In the genomic region with DNA sequence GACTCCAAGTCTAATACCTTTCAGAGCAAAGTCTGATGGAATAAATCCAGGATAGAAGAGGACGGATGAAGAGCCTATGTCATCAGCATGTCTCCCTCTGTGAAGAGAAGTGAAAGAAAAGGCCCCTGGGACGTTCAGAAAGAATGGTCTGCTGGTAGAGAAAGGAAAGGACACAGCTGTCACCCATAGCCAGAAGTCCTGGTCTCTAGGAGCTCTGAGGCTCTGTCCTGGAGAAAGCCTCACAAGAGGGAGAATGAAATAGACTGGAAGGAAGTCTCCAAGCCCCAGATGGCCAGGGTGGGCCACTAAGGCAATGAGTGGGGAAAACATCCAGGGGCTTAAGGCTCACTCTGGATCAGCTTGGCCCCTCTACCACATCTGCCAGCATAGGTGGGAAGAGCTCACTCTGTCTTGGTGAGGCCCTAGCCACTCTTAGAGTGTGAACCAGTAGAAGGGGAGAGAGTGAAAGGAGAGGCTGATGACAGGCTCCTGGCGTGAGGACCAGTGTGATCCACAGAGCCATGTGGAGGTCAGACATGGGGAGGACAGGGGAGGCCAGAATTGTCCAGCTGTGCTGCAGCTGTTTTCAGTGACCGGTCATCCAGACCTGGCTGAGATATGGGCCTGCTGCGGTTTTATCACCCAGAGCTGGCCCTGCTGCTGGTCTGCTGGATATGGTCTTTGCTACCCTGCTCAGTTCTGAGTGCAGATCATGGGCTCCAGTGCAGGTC, we compare ENCODE assay signal across 14 mouse cellular contexts.
DNase-seq lines count a peak whose midpoint lies in the region; ATAC-seq and TF ChIP-seq lines count a peak whose summit lies in the region.
"Had no signal": no experiment of that assay in that cellular context is flagged by ENCODE, and none has a peak within 500 bp of the region (broad histone marks: within the 10 kb centered on the region; RNA-seq: fewer than 3 reads in every experiment).

No protein-coding gene starts in this region.

- no peak for TF ChIP-seq CTCF in lung, postnatal 0 days (IDR thresholded peaks at IDR 0.05)

- no peak overlapping the region for H3K4me3 ChIP-seq in heart, embryonic 16.5 days (ENCODE audit: low read length)
- no peak overlapping the region for H3K4me3 ChIP-seq in lung, postnatal 0 days (ENCODE audit: low read depth, low read length)
- H3K4me3 ChIP-seq in forebrain, embryonic 13.5 days, result no peak overlapping the region
- H3K4me3 ChIP-seq: embryonic facial prominence, embryonic 13.5 days; forebrain, embryonic 15.5 days; hindbrain, embryonic 10.5 days; limb, embryonic 13.5 days had no signal

- H3K4me1 ChIP-seq in heart, embryonic 16.5 days (ENCODE audit: control insufficient read depth, insufficient read depth, low read length), result no peaks in the 10 kb centered on the region
- H3K4me1 ChIP-seq in lung, postnatal 0 days (ENCODE audit: insufficient read depth, low read depth, low read length), result peaks cover 2% of the 10 kb centered on the region; the same call in 1 of the 2 replicates
- no peaks in the 10 kb centered on the region; the same call in 1 of the 2 replicates for H3K4me1 ChIP-seq in forebrain, embryonic 13.5 days

- peak; percentile 65 for ATAC-seq in heart, embryonic 16.5 days (replicated peaks; ENCODE audit: extremely low read depth, insufficient read depth, low FRiP score)
- peak; percentile 77 for ATAC-seq in lung, postnatal 0 days
- ATAC-seq in forebrain, embryonic 13.5 days, result no peak
- ATAC-seq: forebrain, embryonic 15.5 days had no signal

- TF ChIP-seq EP300 in lung, postnatal 0 days (IDR thresholded peaks at IDR 0.05), result peak; percentile 73

- peak; percentile 5 for DNase-seq in kidney, adult 9 months
- no peak for DNase-seq in kidney, adult 8-10 months
- peak; percentile 37 for DNase-seq in NIH3T3 (ENCODE audit: low read depth)
- peak; percentile 82 for DNase-seq in lung, postnatal 0 days (ENCODE audit: low spot score)
- no peak for DNase-seq in cerebellum, postnatal 36 days
- no peak for DNase-seq in right cerebral cortex, adult 18-20 months
- DNase-seq: cerebellum, postnatal 10 days; layer of hippocampus, postnatal 36 days had no signal

- H3K27ac ChIP-seq in heart, embryonic 16.5 days (ENCODE audit: low read length), result no peak overlapping the region
- H3K27ac ChIP-seq in lung, postnatal 0 days (ENCODE audit: low read length), result no peak overlapping the region
- no peak overlapping the region for H3K27ac ChIP-seq in forebrain, embryonic 13.5 days
- H3K27ac ChIP-seq: embryonic facial prominence, embryonic 13.5 days; forebrain, embryonic 15.5 days; hindbrain, embryonic 10.5 days; limb, embryonic 13.5 days had no signal

- H3K9ac ChIP-seq in heart, embryonic 16.5 days (ENCODE audit: low read length), result no peak overlapping the region
- no peak overlapping the region for H3K9ac ChIP-seq in lung, postnatal 0 days (replicated peaks; ENCODE audit: low read depth)
- no peak overlapping the region for H3K9ac ChIP-seq in forebrain, embryonic 13.5 days
- H3K9ac ChIP-seq: embryonic facial prominence, embryonic 13.5 days; forebrain, embryonic 15.5 days; limb, embryonic 13.5 days had no signal

- no peaks in the 10 kb centered on the region for H3K36me3 ChIP-seq in heart, embryonic 16.5 days (ENCODE audit: control insufficient read depth, insufficient read depth)
- H3K36me3 ChIP-seq in lung, postnatal 0 days (ENCODE audit: insufficient read depth, low read length), result no peaks in the 10 kb centered on the region
- H3K36me3 ChIP-seq in forebrain, embryonic 13.5 days (ENCODE audit: poor library complexity, severe bottlenecking), result no peaks in the 10 kb centered on the region
- H3K36me3 ChIP-seq: embryonic facial prominence, embryonic 13.5 days; forebrain, embryonic 15.5 days; hindbrain, embryonic 10.5 days; limb, embryonic 13.5 days had no signal

- 52% methylated on average over 5 of the region's 5 CpGs for WGBS in heart, embryonic 16.5 days
- WGBS in lung, postnatal 0 days, result 53% methylated on average over 5 of the region's 5 CpGs
- 86% methylated on average over 5 of the region's 5 CpGs for WGBS in forebrain, embryonic 13.5 days

- H3K9me3 ChIP-seq in heart, embryonic 16.5 days (replicated peaks; ENCODE audit: control insufficient read depth, low read length), result no peaks in the 10 kb centered on the region
- no peaks in the 10 kb centered on the region for H3K9me3 ChIP-seq in lung, postnatal 0 days (ENCODE audit: low read length)
- H3K9me3 ChIP-seq in forebrain, embryonic 13.5 days (replicated peaks), result no peaks in the 10 kb centered on the region
- H3K9me3 ChIP-seq: embryonic facial prominence, embryonic 13.5 days; forebrain, embryonic 15.5 days; hindbrain, embryonic 10.5 days; limb, embryonic 13.5 days had no signal

- H3K4me2 ChIP-seq in heart, embryonic 16.5 days (ENCODE audit: low read depth, low read length), result no peak overlapping the region
- no peak overlapping the region for H3K4me2 ChIP-seq in lung, postnatal 0 days (replicated peaks; ENCODE audit: low read depth, low read length)
- no peak overlapping the region for H3K4me2 ChIP-seq in forebrain, embryonic 13.5 days
- H3K4me2 ChIP-seq: embryonic facial prominence, embryonic 13.5 days; forebrain, embryonic 15.5 days; limb, embryonic 13.5 days had no signal

- peaks cover 16% of the 10 kb centered on the region for H3K27me3 ChIP-seq in heart, embryonic 16.5 days (ENCODE audit: control insufficient read depth, insufficient read depth, low read length)
- no peaks in the 10 kb centered on the region for H3K27me3 ChIP-seq in lung, postnatal 0 days (replicated peaks; ENCODE audit: insufficient read depth, low read length)
- no peaks in the 10 kb centered on the region for H3K27me3 ChIP-seq in forebrain, embryonic 13.5 days
- H3K27me3 ChIP-seq: forebrain, embryonic 15.5 days had no signal

Comparison
In these comparisons a context has a peak if more than half of its experiments do, and no peak if none do; other contexts are left out.
1. DNase-seq: peak in kidney, adult 9 months (single experiment), NIH3T3 (single experiment) and lung, postnatal 0 days (single experiment); none in kidney, adult 8-10 months (0 of 2), cerebellum, postnatal 36 days (0 of 2) and right cerebral cortex, adult 18-20 months (single experiment).